Mouse (Mus musculus) heart, embryonic 14.5 days (tissue): ENCODE measurements around the gene Dagla. TPM values are rescaled to one million over a fixed set of nuclear protein-coding genes. Genes with fewer than 3 reads are reported as not detected.

ENCODE experiments used
- ATAC-seq: fragments of 200-750 bp; cut with Nextera tagmentation; 2 replicates; pipeline ENCODE4 v1.8.0; 2017; ENCODE audit warnings: low read depth, moderate TSS enrichment; ENCODE audit not compliant: insufficient number of reproducible peaks, insufficient read depth, low FRiP score
- H3K27ac ChIP-seq, 2 experiments: fragments of 200-500 bp in 1 of 2; fragments of 300-500 bp in 1 of 2; sonication (generic) in 1 of 2; replicated peaks in 1 of 2; 2 replicates each; pipeline ENCODE4 v1.5.1; 2012 to 2014; ENCODE audit warnings: low read depth in 2 of 2, low read length in 2 of 2, control low read depth in 1 of 2, mild to moderate bottlenecking in 1 of 2, mixed read lengths in 1 of 2; ENCODE audit not compliant: control insufficient read depth in 1 of 2, insufficient read depth in 1 of 2
- H3K27me3 ChIP-seq: fragments of 300-500 bp; sonication (generic); 2 replicates; pipeline ENCODE4 v1.6.1; 2014; ENCODE audit warnings: mild to moderate bottlenecking, low read length, control low read depth; ENCODE audit not compliant: control insufficient read depth, insufficient read depth
- H3K36me3 ChIP-seq: fragments of 300-500 bp; sonication (generic); 2 replicates; pipeline ENCODE4 v1.6.1; 2014; ENCODE audit warnings: mild to moderate bottlenecking, control low read depth, low read length, mixed read lengths; ENCODE audit not compliant: control insufficient read depth, insufficient read depth
- H3K4me1 ChIP-seq, 2 experiments: fragments of 200-500 bp in 1 of 2; fragments of 300-500 bp in 1 of 2; sonication (generic) in 1 of 2; 2 replicates each; pipeline ENCODE4 v1.6.1; 2012 to 2014; ENCODE audit warnings: low read length in 2 of 2, control low read depth in 1 of 2, mixed read lengths in 1 of 2; ENCODE audit not compliant: control insufficient read depth in 2 of 2, insufficient read depth in 2 of 2
- H3K4me2 ChIP-seq: fragments of 300-500 bp; sonication (generic); 2 replicates; pipeline ENCODE4 v1.6.1; 2014; ENCODE audit warnings: mild to moderate bottlenecking, low read length
- H3K4me3 ChIP-seq, 2 experiments: fragments of 200-500 bp in 1 of 2; fragments of 300-500 bp in 1 of 2; sonication (generic) in 1 of 2; 2 replicates each; pipeline ENCODE4 v1.5.1; 2012 to 2014; ENCODE audit warnings: low read length in 2 of 2, mild to moderate bottlenecking in 2 of 2, control low read depth in 1 of 2, low read depth in 1 of 2, moderate library complexity in 1 of 2; ENCODE audit not compliant: control insufficient read depth in 1 of 2, insufficient read depth in 1 of 2
- H3K9ac ChIP-seq: fragments of 300-500 bp; sonication (generic); 2 replicates; pipeline ENCODE4 v1.6.1; 2014; ENCODE audit warnings: mild to moderate bottlenecking, low read length
- H3K9me3 ChIP-seq: fragments of 300-500 bp; sonication (generic); 2 replicates; pipeline ENCODE4 v1.6.1; 2016; ENCODE audit warnings: low read length, control low read depth; ENCODE audit not compliant: control insufficient read depth
- WGBS: fragments of 180-500 bp; shearing (Covaris S2); extraction: QIAGEN DNeasy Blood & Tissue Kit; methylation state at CpG from one replicate; pipeline ENCODE4 v1.1.7; 2014; 5-methylcytosine and 5-hydroxymethylcytosine counted together
- polyA plus RNA-seq: library from polyadenylated mRNA; unstranded; fragments of >200 nt; fragmentation: Nextera tagmentation; extraction: Ambion mirVana; gene quantifications from 2 replicates; pipeline ENCODE4 v1.2.1, GENCODE M21; 2014

The Dagla gene
- polyA plus RNA-seq, 1 experiment from 2014 or later = 0.82 TPM

DNA sequence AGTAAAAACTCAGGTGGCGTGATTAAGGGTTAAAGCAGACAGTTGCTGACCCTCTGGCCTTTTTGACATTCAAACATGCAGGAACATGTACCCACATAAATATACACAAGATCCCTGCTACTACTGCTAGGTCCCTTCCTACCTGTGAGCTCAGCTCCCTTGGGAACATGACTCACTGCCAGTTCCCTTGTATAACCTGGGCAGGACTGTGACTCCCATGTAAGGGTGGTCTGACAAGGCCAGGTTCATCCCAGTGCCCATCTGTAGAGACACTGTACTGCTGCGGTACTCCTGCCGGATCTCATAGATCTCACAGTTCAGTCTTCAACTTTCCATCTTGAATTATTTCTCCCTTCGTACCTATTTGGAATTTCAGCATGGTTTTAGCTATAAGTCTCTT lies 107.5 kb downstream of the Dagla start:
- H3K27ac ChIP-seq = no peak overlapping the region
- H3K4me3 ChIP-seq = no peak overlapping the region
- no peaks in the 10 kb centered on the region for H3K9me3 ChIP-seq
- H3K4me2 ChIP-seq = no peak overlapping the region
- H3K27me3 ChIP-seq = no peaks in the 10 kb centered on the region
- ATAC-seq = no peak
- 94% methylated on average over 4 of the region's 4 CpGs for WGBS
- no peaks in the 10 kb centered on the region for H3K4me1 ChIP-seq
- H3K36me3 ChIP-seq = peaks cover 80% of the 10 kb centered on the region
- no peak overlapping the region for H3K9ac ChIP-seq

Other genes with a start within 250 kb of the Dagla start
- 11.4 and 15.0 TPM in 2 replicates for gene Fads2, start 203.1 kb downstream of the Dagla start, polyA plus RNA-seq
- gene Fads1, start 122.0 kb downstream of the Dagla start, polyA plus RNA-seq = 39.8 and 44.2 TPM in 2 replicates
- 458 and 491 TPM in 2 replicates for gene Tmem258, start 100.9 kb downstream of the Dagla start, polyA plus RNA-seq
- 36.7 and 37.6 TPM in 2 replicates for gene Fen1, start 100.7 kb downstream of the Dagla start, polyA plus RNA-seq
- gene Myrf, start 64.1 kb downstream of the Dagla start, polyA plus RNA-seq = 7.8 and 10.8 TPM in 2 replicates
- 0.67 and 0.92 TPM in 2 replicates for gene Syt7, start 84.2 kb upstream of the Dagla start, polyA plus RNA-seq
- 0.09 and 0.22 TPM in 2 replicates for gene Lrrc10b, start 152.6 kb upstream of the Dagla start, polyA plus RNA-seq
- not detected in 2 replicates for gene Ppp1r32, start 178.1 kb upstream of the Dagla start, polyA plus RNA-seq
- 31.7 and 34.9 TPM in 2 replicates for gene Cpsf7, start 220.4 kb upstream of the Dagla start, polyA plus RNA-seq
- 52.2 and 54.0 TPM in 2 replicates for gene Sdhaf2, start 221.3 kb upstream of the Dagla start, polyA plus RNA-seq